ENCODE assay signal across 26 mouse cellular contexts in genomic region chr4:5471891-5472558, GRCm38 (mm10).
DNase-seq lines count a peak whose midpoint lies in the region; ATAC-seq and TF ChIP-seq lines count a peak whose summit lies in the region.
"Had no signal": no experiment of that assay in that cellular context is flagged by ENCODE, and none has a peak within 500 bp of the region (broad histone marks: within the 10 kb centered on the region; RNA-seq: fewer than 3 reads in every experiment).

No protein-coding gene starts in this region.

- no peak overlapping the region for H3K27ac ChIP-seq in kidney, postnatal 0 days
- no peak overlapping the region for H3K27ac ChIP-seq in kidney, adult 2 months (ENCODE audit: insufficient read depth, low read depth, low read length)
- H3K27ac ChIP-seq: forebrain, embryonic 15.5 days; hindbrain, embryonic 12.5 days; hindbrain, postnatal 0 days; intestine, embryonic 15.5 days; liver, embryonic 14.5 days had no signal

- H3K4me2 ChIP-seq in kidney, postnatal 0 days (ENCODE audit: low read length): no peak overlapping the region
- H3K4me2 ChIP-seq: forebrain, embryonic 15.5 days; heart, embryonic 11.5 days; hindbrain, embryonic 12.5 days; intestine, embryonic 15.5 days had no signal

- no peak for TF ChIP-seq CTCF in kidney, postnatal 0 days (IDR thresholded peaks at IDR 0.05; ENCODE audit: low read depth)
- no peak for TF ChIP-seq CTCF in kidney, adult 2 months (conservative IDR thresholded peaks at IDR 0.05; ENCODE audit: insufficient read depth, insufficient read length, low read depth, low read length)

- TF ChIP-seq POLR2A in kidney, adult 2 months (IDR thresholded peaks at IDR 0.05; ENCODE audit: low read depth, low read length): no peak

- no peak for ATAC-seq in kidney, postnatal 0 days (replicated peaks; ENCODE audit: low FRiP score, low read depth)
- ATAC-seq: activated CD4-positive, CD25-positive, alpha-beta regulatory T cell, adult 4 months; forebrain, embryonic 15.5 days; hindbrain, postnatal 0 days; intestine, embryonic 15.5 days had no signal

- no peak overlapping the region for H3K4me3 ChIP-seq in kidney, postnatal 0 days (replicated peaks; ENCODE audit: low read depth, low read length)
- no peak overlapping the region for H3K4me3 ChIP-seq in kidney, adult 2 months (ENCODE audit: insufficient read depth, low read depth, low read length)
- H3K4me3 ChIP-seq: forebrain, embryonic 15.5 days; hindbrain, embryonic 12.5 days; intestine, embryonic 15.5 days had no signal

- no peaks in the 10 kb centered on the region for H3K4me1 ChIP-seq in kidney, postnatal 0 days (replicated peaks; ENCODE audit: insufficient read depth, low read length)
- no peaks in the 10 kb centered on the region for H3K4me1 ChIP-seq in kidney, adult 2 months (ENCODE audit: control insufficient read depth, insufficient read depth, low read length)
- H3K4me1 ChIP-seq: forebrain, embryonic 15.5 days; hindbrain, embryonic 12.5 days; intestine, embryonic 15.5 days had no signal

- no peaks in the 10 kb centered on the region for H3K9me3 ChIP-seq in kidney, postnatal 0 days (replicated peaks; ENCODE audit: low read length)
- H3K9me3 ChIP-seq: forebrain, embryonic 15.5 days; hindbrain, embryonic 12.5 days; intestine, embryonic 15.5 days had no signal

- 61% methylated on average over 3 of the region's 3 CpGs for WGBS in kidney, postnatal 0 days
- 62% methylated on average over 3 of the region's 3 CpGs for WGBS in kidney, adult 2 months

- H3K36me3 ChIP-seq in kidney, postnatal 0 days (ENCODE audit: insufficient read depth, low read length): no peaks in the 10 kb centered on the region
- no peaks in the 10 kb centered on the region for H3K36me3 ChIP-seq in kidney, adult 2 months (ENCODE audit: control insufficient read depth, insufficient read depth, low read length)
- H3K36me3 ChIP-seq: forebrain, embryonic 15.5 days; hindbrain, embryonic 12.5 days; intestine, embryonic 15.5 days had no signal

- H3K27me3 ChIP-seq in kidney, postnatal 0 days (ENCODE audit: insufficient read depth, low read length): no peaks in the 10 kb centered on the region
- H3K27me3 ChIP-seq in kidney, adult 2 months (replicated peaks; ENCODE audit: control insufficient read depth, insufficient read depth, low read length): no peaks in the 10 kb centered on the region
- H3K27me3 ChIP-seq: CH12.LX; forebrain, embryonic 15.5 days; hindbrain, embryonic 12.5 days; intestine, embryonic 15.5 days had no signal

- H3K9ac ChIP-seq in kidney, postnatal 0 days (ENCODE audit: low read depth, low read length): no peak overlapping the region
- H3K9ac ChIP-seq: forebrain, embryonic 15.5 days; hindbrain, embryonic 12.5 days; intestine, embryonic 15.5 days; liver, embryonic 14.5 days had no signal

- peak; percentile 6 to 9 for DNase-seq in cerebellum, postnatal 10 days
- DNase-seq in cerebellum, postnatal 36 days: no peak
- DNase-seq in kidney, postnatal 0 days (ENCODE audit: low spot score): peak; percentile 9
- DNase-seq in kidney, adult 2 months: no peak
- DNase-seq in lung, postnatal 25 days (ENCODE audit: low spot score): peak; percentile 3
- DNase-seq in lung, postnatal 4 days: no peak
- DNase-seq in retina, postnatal 1 day: no peak
- DNase-seq: adrenal gland, adult 2 months; cerebellum, adult 9-10 months; gastrocnemius, postnatal 25 days; heart, adult 18-20 months; heart, postnatal 36 days; kidney, adult 8-10 months; kidney, postnatal 25 days; liver; midbrain, embryonic 14.5 days; right cerebral cortex, adult 18-20 months; spleen, adult 18-20 months had no signal

Comparison
In these comparisons a context has a peak if more than half of its experiments do, and no peak if none do; other contexts are left out.
1. DNase-seq: peak in cerebellum, postnatal 10 days (2 of 2), kidney, postnatal 0 days (single experiment) and lung, postnatal 25 days (single experiment); none in cerebellum, postnatal 36 days (0 of 2), kidney, adult 2 months (single experiment), lung, postnatal 4 days (0 of 2) and retina, postnatal 1 day (single experiment).